Mouse (Mus musculus): ENCODE results near the gene Als2cr12. TPM values are rescaled to one million over a fixed set of nuclear protein-coding genes. Genes with fewer than 3 reads are reported as not detected.

The Als2cr12 gene
- polyA plus RNA-seq, 1 experiment from 2014 or later = not detected

DNA sequence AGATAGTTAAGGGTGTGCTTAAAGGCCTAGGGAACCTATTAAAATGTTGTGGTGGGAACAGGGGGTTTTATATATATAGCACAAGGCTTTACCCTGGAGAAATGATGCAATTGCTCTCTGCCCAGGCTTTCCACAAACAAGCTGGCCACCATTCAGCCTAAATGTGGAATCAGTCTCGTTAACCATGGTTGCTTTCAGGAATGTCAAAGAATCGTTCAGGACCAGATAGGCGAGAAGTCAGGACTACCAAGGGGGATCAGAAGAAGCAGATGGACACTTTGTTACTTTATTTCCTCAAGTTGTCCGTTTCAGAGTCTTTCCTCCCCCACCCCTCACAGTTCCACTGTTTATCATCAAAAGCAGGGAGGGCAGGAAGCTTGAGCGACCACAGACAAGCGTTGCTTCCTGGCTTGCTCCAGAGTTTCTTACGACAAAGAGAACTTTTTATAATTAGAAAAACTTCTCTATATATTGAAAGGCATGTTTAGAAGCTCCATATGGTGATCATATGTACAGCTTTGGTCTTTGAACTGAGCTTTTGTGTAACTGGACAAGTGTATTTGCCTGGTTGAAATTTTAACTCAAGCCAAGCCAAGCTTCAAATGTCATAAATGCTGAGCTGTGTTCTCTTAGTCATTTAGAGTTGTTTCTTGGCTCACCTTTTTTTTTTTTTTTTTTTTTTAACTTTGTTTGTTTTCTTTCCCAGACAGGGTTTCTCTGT is 20.5 kb upstream of the Als2cr12 start:
- DNase-seq (ENCODE audit: low spot score) = no peak

DNA sequence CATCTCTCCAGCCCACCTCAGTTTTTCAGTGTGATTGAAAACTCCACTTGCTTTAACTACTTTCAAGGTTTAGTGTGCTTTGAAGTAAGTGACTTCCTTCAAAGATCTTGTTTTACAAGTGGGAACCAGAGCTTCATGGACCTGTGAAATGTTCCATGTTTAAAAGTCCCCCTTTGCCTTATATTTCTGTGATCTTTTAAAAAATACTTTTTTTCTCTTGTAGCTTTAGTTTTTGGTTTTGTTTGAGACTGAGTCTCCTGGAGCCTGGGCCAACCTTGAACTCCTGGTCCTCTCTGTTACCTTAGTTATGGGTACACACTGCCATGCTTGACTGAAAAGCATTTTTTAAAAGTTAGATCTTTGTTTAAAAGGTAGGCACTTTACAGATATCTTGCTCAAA is 19.7 kb upstream of the Als2cr12 start:
- ATAC-seq (ENCODE audit: insufficient number of reproducible peaks, low FRiP score, low TSS enrichment, low read depth) (no peak), DNase-seq (ENCODE audit: low spot score) (no peak)
- no peaks in the 10 kb centered on the region; the same call in 1 of the 2 replicates for H3K36me3 ChIP-seq (ENCODE audit: control insufficient read depth, insufficient read depth, low read length)
- no peak overlapping the region for H3K4me3 ChIP-seq (ENCODE audit: low read depth, low read length)
- no peak overlapping the region for H3K4me2 ChIP-seq (ENCODE audit: low read depth, severe bottlenecking)
- H3K27me3 ChIP-seq (ENCODE audit: control insufficient read depth, insufficient read depth, low read length) = no peaks in the 10 kb centered on the region
- no peaks in the 10 kb centered on the region for H3K9me3 ChIP-seq (ENCODE audit: control insufficient read depth, low read length)
- no peak overlapping the region for H3K9ac ChIP-seq (ENCODE audit: low read length)
- no peak overlapping the region for H3K27ac ChIP-seq (replicated peaks; ENCODE audit: low read depth, low read length)
- H3K4me1 ChIP-seq (ENCODE audit: control insufficient read depth, insufficient read depth, low read length) = 0 out of 2 replicates have a peak, but pooled peaks cover 2% of the 10 kb centered on the region

More for the DNA sequence above, 20.5 kb upstream of the Als2cr12 start:
- Histone ChIP-seq H3K36me3 (ENCODE audit: control insufficient read depth, insufficient read depth, low read length) (no peaks in the 10 kb centered on the region; the same call in 1 of the 2 replicates), H3K9ac (ENCODE audit: low read length) (no peak overlapping the region), H3K4me2 (ENCODE audit: low read depth, severe bottlenecking) (no peak overlapping the region), H3K27ac (replicated peaks; ENCODE audit: low read depth, low read length) (no peak overlapping the region), H3K27me3 (ENCODE audit: control insufficient read depth, insufficient read depth, low read length) (no peaks in the 10 kb centered on the region), H3K4me1 (ENCODE audit: control insufficient read depth, insufficient read depth, low read length) (0 out of 2 replicates have a peak, but pooled peaks cover 2% of the 10 kb centered on the region), H3K9me3 (ENCODE audit: control insufficient read depth, low read length) (no peaks in the 10 kb centered on the region), H3K4me3 (ENCODE audit: low read depth, low read length) (no peak overlapping the region)
- ATAC-seq (ENCODE audit: insufficient number of reproducible peaks, low FRiP score, low TSS enrichment, low read depth) = no peak
- 54% methylated on average over 7 of the region's 7 CpGs for WGBS

- Histone ChIP-seq H3K4me3 (ENCODE audit: low read depth, low read length) (peak overlapping the region; percentile 67), H3K4me2 (ENCODE audit: low read depth, severe bottlenecking) (peak overlapping the region; percentile 59), H3K9me3 (ENCODE audit: control insufficient read depth, low read length) (no peaks in the 10 kb centered on the region), H3K27ac (replicated peaks; ENCODE audit: low read depth, low read length) (no peak overlapping the region), H3K4me1 (ENCODE audit: control insufficient read depth, insufficient read depth, low read length) (0 out of 2 replicates have a peak, but pooled peaks cover 2% of the 10 kb centered on the region), H3K9ac (ENCODE audit: low read length) (no peak overlapping the region), H3K36me3 (ENCODE audit: control insufficient read depth, insufficient read depth, low read length) (no peaks in the 10 kb centered on the region; the same call in 1 of the 2 replicates), H3K27me3 (ENCODE audit: control insufficient read depth, insufficient read depth, low read length) (no peaks in the 10 kb centered on the region)
- WGBS = 96% methylated on average over 1 of the region's 1 CpGs
- DNase-seq (ENCODE audit: low spot score) = no peak
- no peak for ATAC-seq (ENCODE audit: insufficient number of reproducible peaks, low FRiP score, low TSS enrichment, low read depth)
Observed at GRCm38 (mm10) chr1:58714361-58714760, 18.6 kb upstream of the Als2cr12 start.

DNA sequence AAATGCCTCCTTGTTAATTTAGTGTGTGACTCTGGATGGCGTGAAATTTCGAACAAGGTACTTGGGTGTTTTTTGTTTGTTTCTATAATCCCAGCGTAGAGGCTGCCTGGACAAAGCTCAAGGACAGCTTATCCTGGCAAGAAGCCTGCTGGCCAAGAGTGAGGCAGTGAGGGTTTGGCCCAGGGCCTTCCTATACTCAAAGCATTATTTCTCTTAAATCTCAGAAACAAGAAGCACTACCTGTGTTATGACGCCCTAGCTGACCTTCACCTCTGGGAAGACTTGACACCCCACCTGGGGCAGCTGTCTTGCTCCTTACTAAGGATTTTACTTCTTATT is 18.1 kb upstream of the Als2cr12 start:
- Histone ChIP-seq H3K4me3 (ENCODE audit: low read depth, low read length) (peak overlapping the region; percentile 67), H3K9me3 (ENCODE audit: control insufficient read depth, low read length) (no peaks in the 10 kb centered on the region), H3K4me1 (ENCODE audit: control insufficient read depth, insufficient read depth, low read length) (0 out of 2 replicates have a peak, but pooled peaks cover 2% of the 10 kb centered on the region), H3K36me3 (ENCODE audit: control insufficient read depth, insufficient read depth, low read length) (no peaks in the 10 kb centered on the region; the same call in 1 of the 2 replicates), H3K27ac (replicated peaks; ENCODE audit: low read depth, low read length) (peak overlapping the region; percentile 84; the same call in 1 of the 2 replicates), H3K4me2 (ENCODE audit: low read depth, severe bottlenecking) (peak overlapping the region; percentile 59), H3K27me3 (ENCODE audit: control insufficient read depth, insufficient read depth, low read length) (no peaks in the 10 kb centered on the region), H3K9ac (ENCODE audit: low read length) (peak overlapping the region; percentile 78)
- peak; percentile 36 for DNase-seq (ENCODE audit: low spot score)
- no peak for ATAC-seq (ENCODE audit: insufficient number of reproducible peaks, low FRiP score, low TSS enrichment, low read depth)
- WGBS = 62% methylated on average over 4 of the region's 4 CpGs

- Histone ChIP-seq H3K4me3 (ENCODE audit: low read depth, low read length) (peak overlapping the region; percentile 67), H3K4me2 (ENCODE audit: low read depth, severe bottlenecking) (peak overlapping the region; percentile 59), H3K27me3 (ENCODE audit: control insufficient read depth, insufficient read depth, low read length) (no peaks in the 10 kb centered on the region), H3K9ac (ENCODE audit: low read length) (peak overlapping the region; percentile 78), H3K27ac (replicated peaks; ENCODE audit: low read depth, low read length) (peak overlapping the region; percentile 84), H3K9me3 (ENCODE audit: control insufficient read depth, low read length) (no peaks in the 10 kb centered on the region), H3K4me1 (ENCODE audit: control insufficient read depth, insufficient read depth, low read length) (0 out of 2 replicates have a peak, but pooled peaks cover 2% of the 10 kb centered on the region), H3K36me3 (ENCODE audit: control insufficient read depth, insufficient read depth, low read length) (no peaks in the 10 kb centered on the region; the same call in 1 of the 2 replicates)
- ATAC-seq (ENCODE audit: insufficient number of reproducible peaks, low FRiP score, low TSS enrichment, low read depth) = peak; percentile 26; the same call in 1 of the 2 replicates
- peak; percentile 70 for DNase-seq (ENCODE audit: low spot score)
- 3% methylated on average over 31 of the region's 31 CpGs for WGBS
Observed at GRCm38 (mm10) chr1:58713081-58713892, 17.5 kb upstream of the Als2cr12 start.

DNA sequence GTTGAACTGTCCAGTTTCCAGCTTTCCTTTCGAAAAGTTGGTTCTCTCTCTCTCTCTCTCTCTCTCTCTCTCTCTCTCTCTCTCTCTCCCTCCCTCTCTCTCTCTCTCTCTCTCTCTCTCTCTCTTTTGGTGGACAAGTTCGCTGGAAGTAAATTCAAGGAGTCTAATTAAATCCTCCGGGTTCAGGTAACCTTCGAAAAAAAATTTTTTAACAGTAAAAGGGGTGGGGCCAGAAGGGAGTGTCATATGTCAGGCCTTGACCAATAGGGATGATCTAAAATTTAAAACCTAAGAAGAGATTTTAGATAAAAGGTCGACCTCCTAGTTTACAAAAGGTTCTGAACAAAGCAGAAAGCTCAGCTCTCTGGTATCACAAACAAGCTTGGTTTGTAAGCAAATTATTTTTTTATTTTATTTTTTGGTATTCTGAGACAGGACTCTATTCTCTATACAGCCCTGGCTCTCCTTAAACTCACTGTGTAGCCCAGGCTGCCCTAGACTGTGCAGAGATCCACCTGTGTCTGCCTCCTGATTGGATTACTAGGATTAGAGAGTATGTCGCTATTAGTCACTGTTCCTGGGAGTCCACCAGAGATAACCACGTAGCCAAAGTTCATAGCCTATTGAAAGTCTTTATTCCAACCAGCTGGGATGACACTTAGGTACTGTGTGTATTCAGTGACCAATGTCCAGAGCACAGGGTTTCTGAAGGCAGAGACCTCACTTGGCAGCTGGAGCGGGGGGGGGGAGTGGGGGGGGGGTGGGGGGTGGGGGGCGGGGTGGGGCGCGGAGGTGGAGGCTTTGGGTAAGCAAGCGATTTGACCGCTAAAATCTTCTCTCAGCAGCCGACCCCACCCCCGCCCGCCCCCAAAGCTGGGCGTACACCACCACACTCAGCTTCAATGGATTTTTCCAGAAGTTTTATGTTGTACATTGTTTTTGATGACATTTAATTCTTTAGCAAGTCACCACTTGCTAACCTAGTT is 16.6 kb upstream of the Als2cr12 start:
- peak; percentile 56 for DNase-seq (ENCODE audit: low spot score)
- peak overlapping the region; percentile 59 for H3K4me2 ChIP-seq (ENCODE audit: low read depth, severe bottlenecking)
- no peaks in the 10 kb centered on the region; the same call in 1 of the 2 replicates for H3K36me3 ChIP-seq (ENCODE audit: control insufficient read depth, insufficient read depth, low read length)
- peak; percentile 75 for ATAC-seq (ENCODE audit: insufficient number of reproducible peaks, low FRiP score, low TSS enrichment, low read depth)
- H3K4me1 ChIP-seq (ENCODE audit: control insufficient read depth, insufficient read depth, low read length) = 0 out of 2 replicates have a peak, but pooled peaks cover 2% of the 10 kb centered on the region
- peak overlapping the region; percentile 96; the same call in 1 of the 2 replicates for H3K27ac ChIP-seq (replicated peaks; ENCODE audit: low read depth, low read length)
- 5% methylated on average over 17 of the region's 17 CpGs for WGBS
- H3K9ac ChIP-seq (ENCODE audit: low read length) = peak overlapping the region; percentile 89
- H3K27me3 ChIP-seq (ENCODE audit: control insufficient read depth, insufficient read depth, low read length) = no peaks in the 10 kb centered on the region
- no peaks in the 10 kb centered on the region for H3K9me3 ChIP-seq (ENCODE audit: control insufficient read depth, low read length)
- peak overlapping the region; percentile 67 for H3K4me3 ChIP-seq (ENCODE audit: low read depth, low read length)

DNA sequence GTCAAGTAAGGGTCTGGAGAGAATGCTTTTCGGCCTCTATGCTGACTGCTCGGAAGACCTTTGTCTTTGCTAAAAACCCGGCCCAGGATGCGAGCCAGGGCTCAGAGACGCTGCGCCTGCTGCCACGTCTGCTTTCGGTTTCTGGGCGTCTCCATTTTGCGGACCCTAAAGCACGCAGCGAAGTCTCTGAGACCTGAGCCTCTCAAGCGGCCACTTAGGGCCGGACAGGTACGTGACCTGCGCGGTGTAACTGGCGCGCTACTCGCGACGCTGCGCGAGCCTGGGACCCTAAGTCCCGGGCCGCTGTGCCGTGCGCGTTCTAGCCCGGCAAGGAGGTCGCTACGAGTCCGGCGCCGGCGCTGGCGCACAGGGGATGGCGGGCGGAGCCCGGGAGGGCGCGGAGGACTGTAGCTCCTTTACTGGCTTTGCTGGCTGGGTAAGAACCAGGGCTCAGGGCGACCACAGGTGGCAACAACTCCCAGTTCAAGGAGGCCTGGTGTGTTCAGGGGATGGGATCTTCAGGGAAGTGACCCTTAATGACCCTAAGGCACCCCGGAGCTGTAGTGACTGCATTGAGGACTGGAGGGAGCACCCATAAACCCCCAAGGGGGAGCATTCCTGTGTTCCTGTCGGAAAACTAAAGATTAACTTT is 15.7 kb upstream of the Als2cr12 start, which contains the start of gene Cflar:
Gene Cflar, plus strand, starts transcription at position 144 of the 652 bp plus-strand sequence.
- ATAC-seq (ENCODE audit: insufficient number of reproducible peaks, low FRiP score, low TSS enrichment, low read depth) (peak; percentile 58), DNase-seq (ENCODE audit: low spot score) (peak; percentile 82)
- Histone ChIP-seq H3K4me2 (ENCODE audit: low read depth, severe bottlenecking) (peak within 1 kb of the TSS; percentile 59), H3K36me3 (ENCODE audit: control insufficient read depth, insufficient read depth, low read length) (no peaks in the 10 kb centered on the region; the same call in 1 of the 2 replicates), H3K4me1 (ENCODE audit: control insufficient read depth, insufficient read depth, low read length) (0 out of 2 replicates have a peak, but pooled peaks cover 2% of the 10 kb centered on the region), H3K9ac (ENCODE audit: low read length) (peak within 1 kb of the TSS; percentile 89), H3K27me3 (ENCODE audit: control insufficient read depth, insufficient read depth, low read length) (no peaks in the 10 kb centered on the region), H3K27ac (replicated peaks; ENCODE audit: low read depth, low read length) (peak within 1 kb of the TSS; percentile 96), H3K9me3 (ENCODE audit: control insufficient read depth, low read length) (no peaks in the 10 kb centered on the region), H3K4me3 (ENCODE audit: low read depth, low read length) (peak within 1 kb of the TSS; percentile 67)
- WGBS = under 1% methylated on average over 45 of the region's 45 CpGs

Measured in limb, embryonic 11.5 days (tissue).